Mouse (Mus musculus) C2C12 (cell line): ENCODE data around the gene Mrpl33. TPM values are rescaled to one million over a fixed set of nuclear protein-coding genes. Genes with fewer than 3 reads are reported as not detected.

ENCODE experiments used
- H3K27me3 ChIP-seq: one replicate; pipeline ENCODE4 v1.6.1; 2011; ENCODE audit not compliant: control insufficient read depth, insufficient read depth, insufficient read length
- H3K36me3 ChIP-seq: one replicate; pipeline ENCODE4 v1.6.1; 2011; ENCODE audit not compliant: control insufficient read depth, insufficient read depth
- H3K4me3 ChIP-seq: one replicate; pipeline ENCODE4 v1.5.1; 2011; ENCODE audit warnings: mild to moderate bottlenecking, control low read depth; ENCODE audit not compliant: poor library complexity, insufficient read depth, severe bottlenecking
- H3K79me2 ChIP-seq: one replicate; pipeline ENCODE4 v1.6.1; 2011; ENCODE audit not compliant: control insufficient read depth, insufficient read depth
- H3K79me3 ChIP-seq: one replicate; pipeline ENCODE4 v1.6.1; 2011; ENCODE audit warnings: low read depth, control low read depth
- H3ac ChIP-seq: one replicate; pipeline ENCODE3; 2011; ENCODE audit warnings: low read depth; ENCODE audit not compliant: control insufficient read depth, insufficient read length
- CEBPB ChIP-seq: IDR thresholded peaks from one replicate; pipeline ENCODE4 v1.6.1; 2011; ENCODE audit warnings: low read depth, mild to moderate bottlenecking, control low read depth, moderate library complexity
- CTCF ChIP-seq: IDR thresholded peaks from one replicate; pipeline ENCODE4 v1.5.1; 2011; ENCODE audit not compliant: control insufficient read depth, insufficient read depth, insufficient read length
- FOSL1 ChIP-seq: IDR thresholded peaks from one replicate; pipeline ENCODE4 v1.8.0; 2011; ENCODE audit warnings: mild to moderate bottlenecking, low read length; ENCODE audit not compliant: poor library complexity, insufficient read depth, severe bottlenecking
- MAX ChIP-seq: IDR thresholded peaks from one replicate; pipeline ENCODE4 v1.6.1; 2011; ENCODE audit warnings: mild to moderate bottlenecking, control low read depth
- MYOD1 ChIP-seq: IDR thresholded peaks from one replicate; pipeline ENCODE4 v1.6.1; 2011; ENCODE audit warnings: low read depth; ENCODE audit not compliant: control insufficient read depth, insufficient read length
- MYOG ChIP-seq: IDR thresholded peaks from one replicate; pipeline ENCODE4 v1.6.1; 2011; ENCODE audit not compliant: control insufficient read depth, insufficient read length; ENCODE audit errors: extremely low read depth
- USF1 ChIP-seq: IDR thresholded peaks from one replicate; pipeline ENCODE4 v1.6.1; 2011; ENCODE audit warnings: low read depth, mild to moderate bottlenecking, control low read depth, moderate library complexity
- long read RNA-seq, 2 experiments: library from polyadenylated mRNA; unstranded; transcript quantifications; one replicate each; pipeline ENCODE4 v2.0.0; 2019 to 2020
- polyA plus RNA-seq: library from polyadenylated mRNA; unstranded; fragments of >200 nt; fragmentation: generic; extraction: Trizol; gene quantifications from one replicate; pipeline ENCODE4 v1.2.1, GENCODE M21; 2012; ENCODE audit warnings: missing spikeins

The Mrpl33 gene
- 228 TPM for polyA plus RNA-seq
- long read RNA-seq, experiment 1, transcript Mrpl33-206 (3 exons, 773 nt): minor isoform, 8 of 184 reads
- long read RNA-seq, experiment 1, transcript Mrpl33-203 (2 exons, 2,741 nt): major isoform, 9 of 184 reads
- long read RNA-seq, experiment 1, partial matches to known transcripts: 1 of 184 reads
- long read RNA-seq, experiment 1, other reads (novel, unspliced or antisense): 166 of 184 reads
- long read RNA-seq, experiment 2, partial matches to known transcripts: 0 of 17 reads
- long read RNA-seq, experiment 2, other reads (novel, unspliced or antisense): 17 of 17 reads

GRCm38 (mm10) chr5:31596481-31597429, at the start of gene Mrpl33:
TSS of gene Mrpl33 (plus strand) at chr5:31596935.
- Histone ChIP-seq H3K27me3 (no peaks in the 10 kb centered on the region), H3K36me3 (no peaks in the 10 kb centered on the region), H3K79me2 (no peaks in the 10 kb centered on the region), H3K4me3 (no peak within 1 kb of the TSS), H3K79me3 (no peaks in the 10 kb centered on the region), H3ac (no peak within 1 kb of the TSS)
- no peak for TF ChIP-seq CTCF
- no peak for TF ChIP-seq MYOD1
- TF ChIP-seq MYOG: no peak
- TF ChIP-seq FOSL1: no peak
- no peak for TF ChIP-seq MAX
- no peak for TF ChIP-seq CEBPB
- no peak for TF ChIP-seq USF1

DNA sequence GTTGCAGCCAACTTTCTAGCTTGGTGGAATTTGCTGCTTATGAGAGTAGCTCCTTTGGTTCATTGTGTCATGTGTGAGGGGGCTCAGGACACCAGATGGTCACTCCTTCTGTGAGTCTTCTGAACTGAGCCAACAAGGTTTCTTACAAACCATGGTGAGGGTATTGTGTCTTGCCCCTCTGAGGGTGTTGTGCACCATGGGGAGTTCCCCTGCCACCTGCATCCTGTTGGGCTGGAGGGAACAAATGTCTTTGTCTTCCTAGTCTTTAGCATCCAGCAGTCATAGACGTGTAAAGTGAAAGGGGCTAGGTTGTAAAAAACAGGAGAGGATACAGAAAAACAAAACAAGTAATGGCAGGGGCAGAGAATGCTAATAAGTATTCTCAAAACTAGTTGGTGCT, 37.3 kb upstream of the Mrpl33 start:
- Histone ChIP-seq H3K36me3 (peaks cover 48% of the 10 kb centered on the region), H3K79me2 (no peaks in the 10 kb centered on the region), H3K4me3 (no peak overlapping the region), H3ac (no peak overlapping the region), H3K79me3 (no peaks in the 10 kb centered on the region), H3K27me3 (no peaks in the 10 kb centered on the region)
- TF ChIP-seq CEBPB (no peak), MAX (no peak), FOSL1 (no peak), CTCF (no peak), USF1 (no peak), MYOG (no peak), MYOD1 (no peak)

- Histone ChIP-seq H3K4me3 (no peak overlapping the region), H3K27me3 (no peaks in the 10 kb centered on the region), H3ac (no peak overlapping the region), H3K36me3 (peaks cover 42% of the 10 kb centered on the region), H3K79me2 (no peaks in the 10 kb centered on the region), H3K79me3 (no peaks in the 10 kb centered on the region)
- TF ChIP-seq MYOG (no peak), FOSL1 (no peak), CTCF (no peak), CEBPB (no peak), MAX (no peak), MYOD1 (no peak), USF1 (no peak)
Measured at GRCm38 (mm10) chr5:31560352-31560751, 36.4 kb upstream of the Mrpl33 start.

DNA sequence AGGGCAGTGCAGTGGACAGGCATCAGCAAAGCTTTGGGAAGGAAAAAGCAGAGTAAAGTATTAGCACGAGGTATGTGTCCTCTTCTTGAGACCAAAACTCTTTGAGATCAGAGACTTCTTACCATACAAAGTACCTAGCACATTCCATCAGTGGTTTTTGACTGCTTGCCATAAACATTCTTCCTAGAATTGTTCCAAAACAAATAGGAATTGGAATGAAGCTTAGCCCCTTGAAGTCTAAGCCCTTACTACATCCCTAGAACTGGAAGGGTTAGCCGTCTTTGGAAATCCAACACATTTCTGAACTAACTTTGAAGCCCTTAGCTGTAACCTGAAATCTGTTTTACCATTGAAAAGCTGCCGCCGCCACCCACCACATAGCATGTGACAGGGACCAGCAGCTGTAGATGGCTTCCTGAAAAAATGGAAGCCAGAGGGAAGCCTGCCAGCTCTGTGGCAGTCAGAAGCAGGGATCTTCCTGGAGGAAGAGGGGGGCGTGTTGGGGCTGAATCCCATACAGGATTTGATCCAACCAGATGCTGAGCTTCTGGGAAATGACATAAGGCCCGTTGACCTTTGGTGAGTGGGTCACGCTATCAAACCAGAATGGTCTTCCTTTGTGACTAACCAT, 34.6 kb upstream of the Mrpl33 start:
- Histone ChIP-seq H3K79me3 (no peaks in the 10 kb centered on the region), H3K36me3 (peaks cover 26% of the 10 kb centered on the region), H3K4me3 (no peak overlapping the region), H3ac (no peak overlapping the region), H3K79me2 (no peaks in the 10 kb centered on the region), H3K27me3 (no peaks in the 10 kb centered on the region)
- TF ChIP-seq CEBPB (no peak), USF1 (no peak), MAX (no peak), FOSL1 (no peak), MYOG (no peak), MYOD1 (no peak), CTCF (no peak)

- no peaks in the 10 kb centered on the region for H3K79me3 ChIP-seq
- TF ChIP-seq CTCF: peak; percentile 44
- TF ChIP-seq CEBPB: no peak
- no peak overlapping the region for H3K4me3 ChIP-seq
- no peaks in the 10 kb centered on the region for H3K27me3 ChIP-seq
- no peak overlapping the region for H3ac ChIP-seq
- no peaks in the 10 kb centered on the region for H3K79me2 ChIP-seq
- H3K36me3 ChIP-seq: peaks cover 13% of the 10 kb centered on the region
Measured at GRCm38 (mm10) chr5:31563496-31563895, 33.2 kb upstream of the Mrpl33 start.
